Mouse (Mus musculus) frontal cortex, postnatal 25 days (tissue): ENCODE data around the gene Isg20.

Experiments used
- DNase-seq, 2 experiments: peaks; one replicate each; pipeline ENCODE4 v3.0.0; 2022; ENCODE audit warnings: low spot score in 2 of 2

The Isg20 gene

DNA sequence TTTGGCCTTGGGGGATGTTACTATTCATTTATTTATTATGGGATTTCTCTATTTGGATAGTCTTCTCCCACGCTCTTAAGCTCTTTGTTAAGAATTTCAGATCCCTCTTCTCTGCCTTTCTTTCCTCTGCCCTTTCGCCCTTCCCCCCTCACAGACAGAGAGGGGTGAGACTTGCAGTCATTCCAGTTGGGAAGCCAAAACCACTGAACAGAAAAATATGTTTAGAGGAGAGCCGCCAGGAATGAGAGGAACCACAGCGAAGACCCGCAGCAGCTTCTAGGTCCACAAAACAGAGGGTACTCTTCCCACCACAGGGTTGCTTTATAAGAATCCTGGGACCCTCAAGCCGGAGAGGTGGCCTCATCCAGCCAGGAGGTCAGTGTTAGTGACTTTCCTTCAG, 41.4 kb downstream of the Isg20 start:
- no peak for DNase-seq

- DNase-seq: no peak
Measured at GRCm38 (mm10) chr7:78955086-78955485, 41.9 kb downstream of the Isg20 start.

- DNase-seq: no peak
Measured at GRCm38 (mm10) chr7:78958499-78959073, 45.4 kb downstream of the Isg20 start.

DNA sequence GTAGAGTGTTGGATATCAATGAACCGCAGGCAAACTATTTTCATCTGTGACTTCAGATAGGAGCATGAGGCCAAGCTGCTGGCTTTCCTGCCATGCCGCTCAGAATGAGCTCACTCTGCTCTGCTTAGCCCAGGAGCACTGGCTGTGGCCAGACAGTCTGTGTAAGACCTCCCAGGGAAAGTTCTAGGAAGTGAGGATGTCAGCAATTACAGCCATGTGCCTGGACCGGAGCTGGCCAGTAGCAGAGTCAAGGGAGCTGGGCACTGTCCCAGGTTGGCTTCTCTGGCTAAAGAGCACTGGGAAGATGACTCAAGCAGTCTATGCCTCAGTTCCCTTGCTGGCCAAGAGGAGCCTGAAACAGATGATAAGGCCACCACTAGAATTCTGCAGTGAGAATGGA, 50.7 kb downstream of the Isg20 start:
- no peak for DNase-seq
